Mouse (Mus musculus): ENCODE measurements at regions not wholly inside any gene's neighbourhood (a gene's known extent, or its start where the extent isn't known, plus 50 kb on each side); places are given as distances from the start of the nearest gene placed in this dataset.

- TF ChIP-seq TCF12 (IDR thresholded peaks at IDR 0.05; ENCODE audit: low read depth, low read length) (no peak), ELF1 (IDR thresholded peaks at IDR 0.05; ENCODE audit: low read depth, low read length) (no peak), ZKSCAN1 (IDR thresholded peaks at IDR 0.05; ENCODE audit: low read depth, low read length) (no peak), USF1 (IDR thresholded peaks at IDR 0.05; ENCODE audit: low read depth, low read length) (no peak), CTCF (IDR thresholded peaks at IDR 0.05 in 2 of 3, conservative IDR thresholded peaks at IDR 0.05 in 1 of 3; ENCODE audit: control insufficient read depth in 1 of 3, insufficient read depth in 1 of 3, low read depth in 2 of 3, low read length in 3 of 3, poor library complexity in 1 of 3, severe bottlenecking in 1 of 3) (no peak), CHD2 (IDR thresholded peaks at IDR 0.05; ENCODE audit: low read length) (no peak), RCOR1 (IDR thresholded peaks at IDR 0.05; ENCODE audit: low read depth, low read length) (no peak), EP300 (IDR thresholded peaks at IDR 0.05; ENCODE audit: low read depth in 1 of 2, low read length in 2 of 2) (no peak)
Measured at GRCm38 (mm10) chr4:106092676-106093070, 223.3 kb upstream of the Usp24 start.
